Mouse (Mus musculus): Measurements from ENCODE around the gene Slitrk4. TPM values are rescaled to one million over a fixed set of nuclear protein-coding genes. Genes with fewer than 3 reads are reported as not detected.

Slitrk4 gene
- total and polyA plus RNA-seq, 2 experiments from 2014 or later = 23.5 to 24.6 TPM

- no peaks in the 10 kb centered on the region for H3K36me3 ChIP-seq (ENCODE audit: insufficient read depth, low read length)
- WGBS = 76% methylated on average over 1 of the region's 1 CpGs
- H3K4me2 ChIP-seq (ENCODE audit: low read depth, low read length, poor library complexity, severe bottlenecking) = no peak overlapping the region
- no peak for TF ChIP-seq CTCF (IDR thresholded peaks at IDR 0.05)
- DNase-seq (ENCODE audit: low spot score) (no peak), ATAC-seq (ENCODE audit: low FRiP score) (no peak)
- no peak overlapping the region for H3K9ac ChIP-seq (replicated peaks; ENCODE audit: low read length, poor library complexity, severe bottlenecking)
- H3K4me1 ChIP-seq (ENCODE audit: insufficient read depth, low read length) = no peaks in the 10 kb centered on the region
- no peak overlapping the region for H3K4me3 ChIP-seq (ENCODE audit: low read depth, low read length)
- no peaks in the 10 kb centered on the region for H3K27me3 ChIP-seq (ENCODE audit: insufficient read depth, low read length)
- H3K9me3 ChIP-seq (ENCODE audit: low read length) = no peaks in the 10 kb centered on the region
- H3K27ac ChIP-seq (ENCODE audit: low read depth, low read length) = no peak overlapping the region
Measured at GRCm38 (mm10) chrX:64263481-64263880, 13.3 kb downstream of the Slitrk4 start.

Other genes starting within 250 kb of the Slitrk4 start
- gene Gm6760, start 124.8 kb downstream of the Slitrk4 start, total RNA-seq (2014; rRNA removed) = not detected in 2 replicates
- not detected in 2 replicates for gene Gm6760, start 124.8 kb downstream of the Slitrk4 start, polyA plus RNA-seq (2015; fragmentation: Nextera tagmentation; extraction: Ambion mirVana)
- gene 3830417A13Rik, start 103.4 kb downstream of the Slitrk4 start, total RNA-seq (2014; rRNA removed) = not detected in 2 replicates
- gene 3830417A13Rik, start 103.4 kb downstream of the Slitrk4 start, polyA plus RNA-seq (2015; fragmentation: Nextera tagmentation; extraction: Ambion mirVana) = not detected in 2 replicates